Mouse (Mus musculus) small intestine, adult 2 months (tissue): Measurements from ENCODE around the gene Spata31d1b.
"Not testable (repeated sequence)": the region's sequence is repeated elsewhere in the genome, so short reads cannot be mapped to it uniquely, and the experiment has no call there.

Experiments
- CTCF ChIP-seq: fragments of 200-500 bp; IDR thresholded peaks from 2 replicates; pipeline ENCODE4 v1.5.1; 2012; ENCODE audit warnings: low read depth, mild to moderate bottlenecking, control low read depth, inconsistent platforms, low read length, moderate library complexity, mixed read lengths; ENCODE audit not compliant: insufficient replicate concordance, insufficient read length; ENCODE audit errors: extremely low read depth
- POLR2A ChIP-seq: fragments of 200-500 bp; IDR thresholded peaks from 2 replicates; pipeline ENCODE4 v1.6.1; 2012; ENCODE audit warnings: low read depth, mild to moderate bottlenecking, control low read depth, inconsistent platforms, low read length, moderate library complexity

DNA sequence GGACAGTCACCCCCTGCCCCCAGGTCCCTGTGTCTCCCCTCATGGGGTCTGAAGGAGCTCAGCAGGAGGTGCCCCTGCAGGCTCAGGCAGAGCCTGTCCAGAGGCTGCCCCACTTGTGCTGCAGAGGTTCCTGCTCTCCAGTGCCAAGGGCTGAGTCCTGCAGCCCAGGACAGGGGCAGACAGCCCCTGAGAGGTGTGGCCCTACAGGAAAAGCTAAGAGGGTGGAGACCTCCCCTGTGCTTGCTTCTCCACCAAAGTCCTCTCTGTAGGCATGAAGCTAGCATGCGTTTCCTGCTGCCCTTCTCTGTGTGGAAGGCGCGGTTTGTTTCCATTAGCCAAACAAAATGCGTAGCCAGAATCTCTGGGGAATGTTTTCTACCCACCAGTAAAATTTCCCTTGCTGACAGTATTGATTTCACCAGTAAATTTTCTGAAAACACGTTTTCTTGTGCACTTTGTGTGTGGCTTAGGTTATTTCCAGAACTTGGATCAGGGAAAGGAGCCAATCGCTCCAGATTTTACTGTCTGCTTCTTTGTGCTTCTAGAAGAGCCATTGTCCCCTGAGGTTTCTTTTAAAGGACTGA is 6.9 kb downstream of the Spata31d1b start:
- not testable (repeated sequence) for TF ChIP-seq CTCF, POLR2A
